Mouse (Mus musculus) CH12.LX (cell line): ENCODE data around the gene Srrm1. TPM values are rescaled to one million over a fixed set of nuclear protein-coding genes. Genes with fewer than 3 reads are reported as not detected.

ENCODE experiments used
- DNase-seq: peaks from one replicate; pipeline ENCODE4 v3.0.0-alpha.2; 2013; ENCODE audit errors: extremely low read depth
- H3K27ac ChIP-seq: 2 replicates; pipeline ENCODE4 v1.5.1; 2012; ENCODE audit warnings: low read depth, mild to moderate bottlenecking, control low read depth, moderate library complexity; ENCODE audit not compliant: insufficient read depth
- H3K27me3 ChIP-seq: replicated peaks from 2 replicates; pipeline ENCODE3; 2012; ENCODE audit warnings: inconsistent platforms
- H3K36me3 ChIP-seq, 2 experiments: replicated peaks in 1 of 2; 2 replicates each; pipeline versions ENCODE3 to v1.6.1; 2012; ENCODE audit warnings: inconsistent platforms in 1 of 2, low read length in 1 of 2, mild to moderate bottlenecking in 1 of 2, mixed read lengths in 1 of 2, moderate library complexity in 1 of 2; ENCODE audit not compliant: control insufficient read depth in 1 of 2, insufficient read depth in 1 of 2
- H3K4me1 ChIP-seq, 2 experiments: 2 replicates each; pipeline ENCODE4 v1.6.1; 2012; ENCODE audit warnings: inconsistent platforms in 1 of 2, moderate library complexity in 1 of 2; ENCODE audit not compliant: insufficient read depth in 2 of 2, control insufficient read depth in 1 of 2
- H3K4me2 ChIP-seq: 2 replicates; pipeline ENCODE4 v1.6.1; 2012; ENCODE audit warnings: low read depth, mild to moderate bottlenecking, control low read depth; ENCODE audit not compliant: poor library complexity, insufficient read depth, severe bottlenecking
- H3K4me3 ChIP-seq, 3 experiments: fragments of 150-350 bp in 1 of 3; sonication (generic) in 1 of 3; replicated peaks in 1 of 3; 2 replicates each; pipeline versions ENCODE3 to v1.5.1; 2011 to 2012; ENCODE audit warnings: low read depth in 2 of 3, low read length in 2 of 3, mild to moderate bottlenecking in 2 of 3, moderate library complexity in 2 of 3, control low read depth in 1 of 3, improper control_type of control experiment in 1 of 3, inconsistent platforms in 1 of 3, mixed read lengths in 1 of 3; ENCODE audit not compliant: poor library complexity in 1 of 3
- H3K79me2 ChIP-seq: replicated peaks from 2 replicates; pipeline ENCODE4 v1.6.1; 2012; ENCODE audit warnings: mild to moderate bottlenecking, moderate library complexity; ENCODE audit not compliant: control insufficient read depth, poor library complexity, insufficient read depth, severe bottlenecking; ENCODE audit errors: extremely low read depth
- H3K9ac ChIP-seq: 2 replicates; pipeline ENCODE4 v1.6.1; 2012; ENCODE audit warnings: low read depth, mild to moderate bottlenecking, control low read depth, moderate library complexity; ENCODE audit not compliant: insufficient read depth
- H3K9me3 ChIP-seq: replicated peaks from 2 replicates; pipeline ENCODE3; 2012; ENCODE audit warnings: low read length, inconsistent platforms, mixed read lengths
- CHD2 ChIP-seq: IDR thresholded peaks from 2 replicates; pipeline ENCODE4 v1.6.1; 2011; ENCODE audit warnings: low read length, improper control_type of control experiment
- CTCF ChIP-seq, 2 experiments: IDR thresholded peaks in 1 of 2; conservative IDR thresholded peaks in 1 of 2; 2 replicates each; pipeline ENCODE4 v1.5.1; 2011 to 2012; ENCODE audit warnings: low read depth in 2 of 2, low read length in 2 of 2, improper control_type of control experiment in 1 of 2, inconsistent platforms in 1 of 2, mild to moderate bottlenecking in 1 of 2, moderate library complexity in 1 of 2
- EP300 ChIP-seq: IDR thresholded peaks from 2 replicates; pipeline ENCODE4 v1.6.1; 2011; ENCODE audit warnings: low read length, improper control_type of control experiment
- GABPA ChIP-seq: IDR thresholded peaks from 2 replicates; pipeline ENCODE4 v1.6.1; 2012; ENCODE audit warnings: low read depth, low read length, improper control_type of control experiment, inconsistent platforms; ENCODE audit not compliant: insufficient replicate concordance
- IRF4 ChIP-seq: IDR thresholded peaks from 2 replicates; pipeline ENCODE4 v1.6.1; 2014; ENCODE audit warnings: low read depth, mild to moderate bottlenecking, inconsistent platforms, low read length, improper control_type of control experiment
- MAFK ChIP-seq: IDR thresholded peaks from 2 replicates; pipeline ENCODE4 v1.6.1; 2011; ENCODE audit warnings: low read length, improper control_type of control experiment; ENCODE audit not compliant: insufficient replicate concordance
- MAZ ChIP-seq: IDR thresholded peaks from 2 replicates; pipeline ENCODE4 v1.6.1; 2012; ENCODE audit warnings: low read depth, mild to moderate bottlenecking, inconsistent platforms, low read length, improper control_type of control experiment, moderate library complexity
- MXI1 ChIP-seq: IDR thresholded peaks from 2 replicates; pipeline ENCODE4 v1.6.1; 2011; ENCODE audit warnings: mild to moderate bottlenecking, low read depth, low read length, improper control_type of control experiment
- NELFE ChIP-seq: IDR thresholded peaks from 2 replicates; pipeline ENCODE4 v1.6.1; 2011; ENCODE audit warnings: low read depth, low read length, improper control_type of control experiment
- NRF1 ChIP-seq: IDR thresholded peaks from 2 replicates; pipeline ENCODE4 v1.6.1; 2014; ENCODE audit warnings: low read depth, mild to moderate bottlenecking, inconsistent platforms, low read length, improper control_type of control experiment, moderate library complexity
- PAX5 ChIP-seq: IDR thresholded peaks from 2 replicates; pipeline ENCODE4 v1.6.1; 2012; ENCODE audit warnings: low read length, inconsistent platforms, mixed read lengths
- POLR2AphosphoS2 ChIP-seq: IDR thresholded peaks from 2 replicates; pipeline ENCODE4 v1.6.1; 2011; ENCODE audit warnings: low read depth, low read length, improper control_type of control experiment
- SIN3A ChIP-seq: IDR thresholded peaks from 2 replicates; pipeline ENCODE4 v1.6.1; 2012; ENCODE audit warnings: low read length, improper control_type of control experiment, inconsistent platforms
- SMC3 ChIP-seq: IDR thresholded peaks from 2 replicates; pipeline ENCODE4 v1.6.1; 2011; ENCODE audit warnings: low read depth, low read length, improper control_type of control experiment
- USF2 ChIP-seq: conservative IDR thresholded peaks from 2 replicates; pipeline ENCODE4 v1.6.1; 2011; ENCODE audit warnings: low read depth, low read length, improper control_type of control experiment
- ZMIZ1 ChIP-seq: IDR thresholded peaks from 2 replicates; pipeline ENCODE4 v1.6.1; 2012; ENCODE audit warnings: low read depth, mild to moderate bottlenecking, inconsistent platforms, low read length, improper control_type of control experiment
- dilution Hi-C: fragments of 300-500 bp; cut with MboI; formaldehyde crosslinking; loops from 2 replicates; pipeline ENCODE4 v1.14.3; 2020; ENCODE audit warnings: low sequenced_read_pairs; ENCODE audit not compliant: extremely low pct_unique_long_range_greater_than_20kb, extremely low pct_ligation_motif_present
- in situ Hi-C: fragments of 300-500 bp; cut with MboI; formaldehyde crosslinking; loops from 3 replicates; pipeline ENCODE4 v1.14.3; 2019; ENCODE audit warnings: low sequenced_read_pairs, low pct_ligation_motif_present, low pct_unique_long_range_greater_than_20kb, mixed read lengths
- polyA plus RNA-seq: library from polyadenylated mRNA; unstranded; fragments of >175 nt; gene quantifications from 2 replicates; pipeline ENCODE4 v1.2.1, GENCODE M21; 2012; ENCODE audit warnings: low read depth; ENCODE audit not compliant: insufficient read length
- total RNA-seq, 2 experiments: library from RNA; depleted of rRNA; stranded (reverse); fragments of 300-350 nt in 1 of 2; fragments of >200 nt in 1 of 2; gene quantifications; 2 replicates each; pipeline ENCODE4 v1.2.3; 2012 to 2014

The Srrm1 gene
- total and polyA plus RNA-seq, 3 experiments: 14.2 to 180 (median 23.6) TPM

DNA sequence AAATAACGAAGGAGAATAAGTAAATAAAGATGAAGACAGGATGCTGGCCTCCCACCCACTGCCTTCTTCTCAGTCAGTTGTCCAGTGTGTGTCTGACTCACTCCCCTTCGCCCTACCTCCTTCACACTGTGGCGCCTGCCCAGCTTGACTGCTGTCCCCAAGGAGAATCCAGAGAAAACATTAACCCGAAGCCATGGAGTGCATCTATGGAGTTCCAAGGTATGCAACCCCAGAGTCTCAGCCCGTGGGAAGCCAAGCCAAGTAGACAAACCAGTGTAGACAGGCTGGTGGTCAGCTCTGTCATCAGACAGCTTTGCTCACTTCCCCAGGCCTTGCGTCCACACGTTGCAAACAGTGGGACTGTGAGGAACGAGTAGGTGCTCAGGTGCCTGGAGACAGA is 42.8 kb downstream of the Srrm1 start:
- in situ Hi-C loops: loop anchor here (5.0 to 10.0 kb wide), 3 partner anchors 33 to 236 kb away; no protein-coding TSS in a partner anchor
- TF ChIP-seq SMC3: no peak
- H3K9ac ChIP-seq: no peak overlapping the region
- peaks cover 28 to 70% of the 10 kb centered on the region in 2 experiments for H3K4me1 ChIP-seq
- dilution Hi-C loops: no loop called here
- H3K27me3 ChIP-seq: no peaks in the 10 kb centered on the region
- no peak overlapping the region for H3K4me2 ChIP-seq
- H3K36me3 ChIP-seq: peaks cover 8 to 15% of the 10 kb centered on the region in 2 experiments
- H3K4me3 ChIP-seq: no peak overlapping the region
- no peak for DNase-seq
- H3K79me2 ChIP-seq: no peaks in the 10 kb centered on the region
- H3K27ac ChIP-seq: no peak overlapping the region
- peaks cover 7% of the 10 kb centered on the region for H3K9me3 ChIP-seq

DNA sequence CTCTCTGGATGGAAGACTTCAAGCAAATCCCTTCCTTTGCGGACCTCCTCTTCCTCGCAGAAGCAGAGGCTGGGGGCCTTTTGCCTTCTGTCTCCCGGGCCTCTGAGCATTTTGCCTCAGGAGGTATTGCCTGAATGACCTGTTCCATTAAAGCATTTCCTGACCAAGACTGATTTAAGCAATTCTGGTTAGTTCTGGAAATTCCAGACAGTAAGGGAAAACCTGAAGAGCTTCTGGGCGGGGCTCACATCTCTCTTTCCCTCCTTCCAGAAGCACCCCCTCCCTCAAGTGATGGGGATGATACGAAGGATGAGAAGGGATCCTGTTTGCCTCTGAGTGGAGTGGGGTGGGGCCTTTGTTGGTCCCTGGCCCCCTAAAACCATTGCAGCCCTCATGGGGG is 43.4 kb downstream of the Srrm1 start:
- Histone ChIP-seq H3K27me3 (no peaks in the 10 kb centered on the region), H3K4me2 (no peak overlapping the region), H3K4me3 (no peak overlapping the region), H3K27ac (no peak overlapping the region), H3K9ac (no peak overlapping the region), H3K79me2 (no peaks in the 10 kb centered on the region), H3K4me1 (peaks cover 28 to 67% of the 10 kb centered on the region in 2 experiments), H3K36me3 (peaks cover 2 to 8% of the 10 kb centered on the region in 2 experiments), H3K9me3 (peaks cover under 1% of the 10 kb centered on the region)
- dilution Hi-C loops (no loop called here), in situ Hi-C loops (loop anchor here (5.0 to 10.0 kb wide), 3 partner anchors 32 to 235 kb away; no protein-coding TSS in a partner anchor)
- TF ChIP-seq USF2: no peak
- no peak for TF ChIP-seq NELFE
- no peak for DNase-seq

DNA sequence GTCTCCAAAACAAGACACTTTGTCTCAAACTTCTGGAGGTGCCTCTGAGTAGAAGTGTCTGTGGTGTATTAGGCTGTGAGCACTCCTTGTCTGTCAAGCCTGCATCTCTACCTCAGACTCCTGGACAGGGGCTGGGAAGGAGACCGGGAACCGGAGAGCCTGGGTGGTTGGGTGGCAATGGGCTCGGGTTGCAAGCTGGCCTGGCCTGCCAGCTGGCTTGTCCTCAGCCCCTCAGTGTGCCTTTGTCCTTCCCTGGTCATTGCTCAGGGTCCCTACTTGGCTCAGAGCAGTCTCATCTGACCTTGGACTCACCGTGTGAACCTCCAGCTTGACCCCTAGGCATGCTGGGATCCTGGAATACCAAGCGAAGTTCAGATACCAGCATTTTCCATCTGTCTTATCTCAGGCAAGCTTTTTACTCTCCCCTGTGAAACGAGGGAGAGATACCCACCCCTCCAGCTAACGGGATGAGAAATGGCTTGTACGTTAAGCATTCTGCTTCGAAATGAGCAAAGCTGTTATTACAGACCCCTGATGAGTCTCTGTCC is 43.9 kb downstream of the Srrm1 start:
- H3K9ac ChIP-seq: no peak overlapping the region
- H3K27ac ChIP-seq: no peak overlapping the region
- H3K4me1 ChIP-seq: peaks cover 22 to 62% of the 10 kb centered on the region in 2 experiments
- no peaks in the 10 kb centered on the region for H3K79me2 ChIP-seq
- H3K4me3 ChIP-seq: no peak overlapping the region
- no peak for DNase-seq
- no peak overlapping the region for H3K4me2 ChIP-seq
- in situ Hi-C loops (no loop called here), dilution Hi-C loops (no loop called here)
- no peak for TF ChIP-seq MAZ
- no peak for TF ChIP-seq PAX5
- TF ChIP-seq, all 38 proteins: peak for 0
- no peaks in the 10 kb centered on the region for H3K9me3 ChIP-seq
- peaks cover 0 to 3% of the 10 kb centered on the region in 2 experiments for H3K36me3 ChIP-seq
- no peaks in the 10 kb centered on the region for H3K27me3 ChIP-seq

DNA sequence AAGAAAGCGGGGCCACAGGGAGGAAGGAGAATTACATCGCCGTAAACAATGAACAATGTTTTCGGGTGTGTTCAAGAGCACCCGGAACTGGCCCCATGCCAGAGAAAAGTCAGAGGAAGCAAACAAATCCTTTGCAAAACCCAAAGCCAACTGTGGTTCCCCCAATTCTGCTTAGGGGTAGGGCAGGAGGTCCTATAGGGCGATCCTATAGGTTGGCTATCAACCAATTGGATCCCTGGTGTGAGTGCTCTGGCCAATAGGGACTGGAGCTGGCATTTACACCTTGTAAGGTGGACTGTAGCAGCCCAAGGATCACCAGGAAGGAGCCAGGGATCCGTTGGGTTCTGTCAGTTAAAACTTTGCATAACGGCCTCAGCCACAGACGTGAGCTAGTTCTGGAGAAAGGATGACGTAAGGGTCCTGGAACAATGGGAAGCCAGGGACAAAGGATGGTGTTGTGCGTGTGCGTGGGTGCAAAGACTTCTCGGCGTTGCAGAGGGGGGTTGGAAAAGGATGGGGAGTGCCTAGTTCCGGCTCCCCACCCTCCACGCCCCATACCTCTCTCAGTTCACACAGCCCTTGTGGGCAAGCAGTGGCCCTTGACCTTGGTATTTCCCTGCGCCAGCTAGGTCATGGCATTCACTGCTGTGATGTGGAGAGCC is 46.0 kb downstream of the Srrm1 start:
- Histone ChIP-seq H3K27me3 (no peaks in the 10 kb centered on the region), H3K36me3 (peaks cover 0 to under 1% of the 10 kb centered on the region in 2 experiments), H3K27ac (no peak overlapping the region), H3K4me1 (peaks cover 16 to 43% of the 10 kb centered on the region in 2 experiments), H3K9ac (no peak overlapping the region), H3K79me2 (no peaks in the 10 kb centered on the region), H3K9me3 (no peaks in the 10 kb centered on the region), H3K4me3 (no peak overlapping the region), H3K4me2 (no peak overlapping the region)
- no peak for DNase-seq
- in situ Hi-C loops: no loop called here
- no peak for TF ChIP-seq MAFK
- TF ChIP-seq CTCF (conservative IDR thresholded peaks at IDR 0.05 in 1 of 2, IDR thresholded peaks at IDR 0.05 in 1 of 2; ENCODE audit: low read depth in 2 of 2, low read length in 2 of 2): no peak
- TF ChIP-seq CHD2: no peak
- TF ChIP-seq SIN3A: no peak
- no peak for TF ChIP-seq EP300
- TF ChIP-seq POLR2AphosphoS2: no peak
- no peak for TF ChIP-seq IRF4
- no peak for TF ChIP-seq MXI1
- no peak for TF ChIP-seq ZMIZ1
- TF ChIP-seq MAZ: no peak
- no peak for TF ChIP-seq GABPA
- TF ChIP-seq NRF1: no peak
- dilution Hi-C loops: no loop called here
